ENCODE assay signal across 9 mouse cellular contexts in genomic region chr5:123326006-123326750, GRCm38 (mm10). TPM values are rescaled to one million over a fixed set of nuclear protein-coding genes. Genes with fewer than 3 reads are reported as not detected.
DNase-seq lines count a peak whose midpoint lies in the region; ATAC-seq lines count a peak whose summit lies in the region.
"Had no signal": no experiment of that assay in that cellular context is flagged by ENCODE, and none has a peak within 500 bp of the region (broad histone marks: within the 10 kb centered on the region; RNA-seq: fewer than 3 reads in every experiment).

No protein-coding gene starts in this region.

- no peaks in the 10 kb centered on the region for H3K36me3 ChIP-seq in intestine, embryonic 16.5 days (ENCODE audit: control insufficient read depth, insufficient read depth, low read length)
- H3K36me3 ChIP-seq in intestine, embryonic 15.5 days: no peaks in the 10 kb centered on the region
- H3K36me3 ChIP-seq in embryonic facial prominence, embryonic 13.5 days: no peaks in the 10 kb centered on the region

- 0 out of 2 replicates have a peak, but pooled peaks cover 2% of the 10 kb centered on the region for H3K4me1 ChIP-seq in intestine, embryonic 16.5 days (ENCODE audit: control insufficient read depth, insufficient read depth, low read length)
- H3K4me1 ChIP-seq in intestine, embryonic 15.5 days (replicated peaks): 0 out of 2 replicates have a peak, but pooled peaks cover 7% of the 10 kb centered on the region
- peaks cover 20% of the 10 kb centered on the region for H3K4me1 ChIP-seq in embryonic facial prominence, embryonic 13.5 days

- peak; percentile 23 to 36 for DNase-seq in heart, postnatal 36 days
- peak; percentile 15 for DNase-seq in lung, postnatal 25 days (ENCODE audit: low spot score)
- DNase-seq in cerebellum, postnatal 25 days: no peak
- DNase-seq in embryo, embryonic 10 days (ENCODE audit: low spot score): no peak
- no peak for DNase-seq in spleen, postnatal 10 days (ENCODE audit: low spot score in 2 of 2)
- DNase-seq: cerebellum, adult 9-10 months had no signal

- no peak overlapping the region for H3K4me2 ChIP-seq in intestine, embryonic 16.5 days (ENCODE audit: low read depth, low read length)
- no peak overlapping the region for H3K4me2 ChIP-seq in intestine, embryonic 15.5 days (replicated peaks)
- H3K4me2 ChIP-seq in embryonic facial prominence, embryonic 13.5 days: peak overlapping the region; percentile 1; the same call in 1 of the 2 replicates

- intact Hi-C loops in heart, postnatal 36 days (cut with DNase I): no loop called here

- ATAC-seq in intestine, embryonic 16.5 days: no peak
- no peak for ATAC-seq in intestine, embryonic 15.5 days
- ATAC-seq in embryonic facial prominence, embryonic 13.5 days (ENCODE audit: insufficient number of reproducible peaks, insufficient read depth, low FRiP score, low TSS enrichment, low read depth): no peak

- no peak overlapping the region for H3K9ac ChIP-seq in intestine, embryonic 16.5 days (ENCODE audit: low read depth, low read length)
- no peak overlapping the region for H3K9ac ChIP-seq in intestine, embryonic 15.5 days
- H3K9ac ChIP-seq in embryonic facial prominence, embryonic 13.5 days: 0 out of 2 replicates have a peak overlapping the region, but pooled peaks have one; percentile 2

- no peaks in the 10 kb centered on the region for H3K27me3 ChIP-seq in intestine, embryonic 16.5 days (replicated peaks; ENCODE audit: control insufficient read depth, insufficient read depth, low read length)
- H3K27me3 ChIP-seq in intestine, embryonic 15.5 days (replicated peaks): no peaks in the 10 kb centered on the region
- H3K27me3 ChIP-seq in embryonic facial prominence, embryonic 13.5 days: no peaks in the 10 kb centered on the region

- H3K4me3 ChIP-seq in intestine, embryonic 16.5 days (ENCODE audit: low read length): no peak overlapping the region
- H3K4me3 ChIP-seq in intestine, embryonic 15.5 days (replicated peaks): no peak overlapping the region
- no peak overlapping the region for H3K4me3 ChIP-seq in embryonic facial prominence, embryonic 13.5 days

- H3K27ac ChIP-seq in intestine, embryonic 16.5 days (ENCODE audit: low read length): peak overlapping the region; percentile 30
- no peak overlapping the region for H3K27ac ChIP-seq in intestine, embryonic 15.5 days
- H3K27ac ChIP-seq in embryonic facial prominence, embryonic 13.5 days: peak overlapping the region; percentile 69

- 59% methylated on average over 15 of the region's 15 CpGs for WGBS in intestine, embryonic 16.5 days
- WGBS in intestine, embryonic 15.5 days: 61% methylated on average over 15 of the region's 15 CpGs
- 40% methylated on average over 15 of the region's 15 CpGs for WGBS in embryonic facial prominence, embryonic 13.5 days

- no peaks in the 10 kb centered on the region for H3K9me3 ChIP-seq in intestine, embryonic 16.5 days (ENCODE audit: control insufficient read depth, low read length)
- no peaks in the 10 kb centered on the region for H3K9me3 ChIP-seq in intestine, embryonic 15.5 days
- no peaks in the 10 kb centered on the region for H3K9me3 ChIP-seq in embryonic facial prominence, embryonic 13.5 days

RNA-seq across cellular contexts. Expression of gene Bcl7a, which starts 17.5 kb away (rescaled TPM):
- 12.8 and 13.0 TPM in 2 replicates for polyA plus RNA-seq in intestine, embryonic 16.5 days (2015; fragmentation: Nextera tagmentation; extraction: Ambion mirVana)
- polyA plus RNA-seq in intestine, embryonic 15.5 days (2015; fragmentation: Nextera tagmentation; extraction: Ambion mirVana): 15.9 and 16.4 TPM in 2 replicates
- 37.5 and 41.0 TPM in 2 replicates for polyA plus RNA-seq in embryonic facial prominence, embryonic 13.5 days (2015; fragmentation: Nextera tagmentation; extraction: Ambion mirVana)
- 10 to 100 TPM in 1 of 2 experiments, 1 to 10 TPM in 1; 7.1 to 12.3 TPM for total RNA-seq in heart, postnatal 36 days (2021)

Comparison
In these comparisons a context has a peak if more than half of its experiments do, and no peak if none do; other contexts are left out.
1. DNase-seq: peak in heart, postnatal 36 days (2 of 2) and lung, postnatal 25 days (single experiment); none in cerebellum, postnatal 25 days (0 of 2), embryo, embryonic 10 days (single experiment) and spleen, postnatal 10 days (0 of 2).